In the genomic region with DNA sequence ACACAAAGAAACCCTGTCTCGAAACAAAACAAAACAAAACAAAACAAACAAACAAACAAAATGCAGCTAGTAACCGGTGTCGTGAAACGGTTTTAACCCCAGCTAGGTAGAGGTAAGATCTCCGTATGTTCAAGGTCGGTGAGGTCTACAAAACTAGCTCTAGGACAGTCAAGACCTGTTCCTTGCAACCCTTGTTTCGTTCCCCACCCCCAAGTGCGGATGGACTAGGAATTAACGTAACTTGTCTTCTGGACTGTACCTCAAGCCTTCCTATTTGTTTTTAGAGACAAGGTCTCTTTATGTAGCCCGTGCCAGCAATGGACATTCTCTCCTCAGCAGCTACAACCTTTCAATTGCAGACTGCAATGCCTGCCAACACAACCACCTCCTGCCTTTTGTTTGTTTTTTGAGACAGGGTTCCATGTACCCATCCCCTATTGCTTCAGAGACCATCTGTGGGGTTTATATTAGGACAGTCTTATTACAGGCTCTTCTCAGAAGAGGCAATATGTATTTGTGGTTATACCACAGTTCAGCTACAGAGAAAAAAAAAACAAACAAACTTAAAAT, we compare ENCODE assay signal across 10 mouse cellular contexts. TPM values are rescaled to one million over a fixed set of nuclear protein-coding genes. Genes with fewer than 3 reads are reported as not detected.
DNase-seq lines count a peak whose midpoint lies in the region; ATAC-seq and TF ChIP-seq lines count a peak whose summit lies in the region.
"Had no signal": no experiment of that assay in that cellular context is flagged by ENCODE, and none has a peak within 500 bp of the region (broad histone marks: within the 10 kb centered on the region; RNA-seq: fewer than 3 reads in every experiment).

No protein-coding gene starts in this region.

- peak overlapping the region; percentile 69 for H3K4me3 ChIP-seq in gastrocnemius, adult 2 months
- H3K4me3 ChIP-seq in lung, embryonic 15.5 days, result no peak overlapping the region
- no peak overlapping the region for H3K4me3 ChIP-seq in intestine, embryonic 14.5 days (ENCODE audit: low read depth, low read length)
- no peak overlapping the region for H3K4me3 ChIP-seq in small intestine, adult 2 months (ENCODE audit: low read depth, low read length)

- TF ChIP-seq CTCF in gastrocnemius, adult 2 months (IDR thresholded peaks at IDR 0.05), result no peak
- no peak for TF ChIP-seq CTCF in small intestine, adult 2 months (IDR thresholded peaks at IDR 0.05; ENCODE audit: extremely low read depth, insufficient read length, insufficient replicate concordance, low read depth, low read length)

- no peak for ATAC-seq in lung, embryonic 15.5 days (ENCODE audit: borderline replicate concordance, extremely low read depth, low FRiP score, low TSS enrichment)
- ATAC-seq in intestine, embryonic 14.5 days (replicated peaks; ENCODE audit: low FRiP score, low TSS enrichment, low read depth), result no peak
- ATAC-seq in megakaryocyte-erythroid progenitor cell, adult 5-6 weeks (replicated peaks; ENCODE audit: low FRiP score, low TSS enrichment, poor library complexity, severe bottlenecking), result no peak

- no peaks in the 10 kb centered on the region for H3K27me3 ChIP-seq in lung, embryonic 15.5 days
- H3K27me3 ChIP-seq in intestine, embryonic 14.5 days (replicated peaks; ENCODE audit: control insufficient read depth, insufficient read depth, low read length), result no peaks in the 10 kb centered on the region
- no peaks in the 10 kb centered on the region for H3K27me3 ChIP-seq in small intestine, adult 2 months (ENCODE audit: control insufficient read depth, insufficient read depth, low read length)

- TF ChIP-seq POLR2A in small intestine, adult 2 months (IDR thresholded peaks at IDR 0.05; ENCODE audit: low read depth, low read length), result no peak

- peak overlapping the region; percentile 96 for H3K27ac ChIP-seq in gastrocnemius, adult 2 months
- H3K27ac ChIP-seq in lung, embryonic 15.5 days, result peak overlapping the region; percentile 97
- peak overlapping the region; percentile 96 for H3K27ac ChIP-seq in intestine, embryonic 14.5 days (ENCODE audit: low read depth)
- peak overlapping the region; percentile 96 for H3K27ac ChIP-seq in small intestine, adult 2 months (ENCODE audit: insufficient read depth, low read depth, low read length)

- no peaks in the 10 kb centered on the region for H3K9me3 ChIP-seq in lung, embryonic 15.5 days
- H3K9me3 ChIP-seq in intestine, embryonic 14.5 days (ENCODE audit: control insufficient read depth, low read length), result no peaks in the 10 kb centered on the region

- no peaks in the 10 kb centered on the region for H3K36me3 ChIP-seq in lung, embryonic 15.5 days
- H3K36me3 ChIP-seq in intestine, embryonic 14.5 days (ENCODE audit: control insufficient read depth, insufficient read depth, low read length), result no peaks in the 10 kb centered on the region
- H3K36me3 ChIP-seq in small intestine, adult 2 months (ENCODE audit: control insufficient read depth, insufficient read depth, low read length), result no peaks in the 10 kb centered on the region

- no peak for DNase-seq in gastrocnemius, adult 2 months
- DNase-seq in gastrocnemius, postnatal 4 days (ENCODE audit: low spot score in 2 of 2), result no peak
- DNase-seq in lung, postnatal 4 days, result no peak
- no peak for DNase-seq in intestine, embryonic 14.5 days (ENCODE audit: low spot score)
- DNase-seq in adrenal gland, postnatal 14 days, result no peak
- DNase-seq: adrenal gland, adult 8-10 months; gastrocnemius, postnatal 25 days had no signal

- peak overlapping the region; percentile 69; the same call in 1 of the 2 replicates for H3K4me2 ChIP-seq in lung, embryonic 15.5 days
- H3K4me2 ChIP-seq in intestine, embryonic 14.5 days (ENCODE audit: low read length), result peak overlapping the region; percentile 75; the same call in 1 of the 2 replicates

- WGBS in lung, embryonic 15.5 days, result 74% methylated on average over 10 of the region's 10 CpGs
- 80% methylated on average over 10 of the region's 10 CpGs for WGBS in intestine, embryonic 14.5 days
- 82% methylated on average over 10 of the region's 10 CpGs for WGBS in small intestine, adult 2 months

- intact Hi-C loops in gastrocnemius, adult 2 months (cut with DNase I), result no loop called here

- H3K4me1 ChIP-seq in lung, embryonic 15.5 days, result peaks cover 22% of the 10 kb centered on the region
- H3K4me1 ChIP-seq in intestine, embryonic 14.5 days (replicated peaks; ENCODE audit: control insufficient read depth, insufficient read depth, low read length), result peaks cover 17% of the 10 kb centered on the region
- peaks cover 10% of the 10 kb centered on the region; the same call in 1 of the 2 replicates for H3K4me1 ChIP-seq in small intestine, adult 2 months (ENCODE audit: control insufficient read depth, insufficient read depth, insufficient read length, low read length)

- H3K9ac ChIP-seq in lung, embryonic 15.5 days, result no peak overlapping the region
- H3K9ac ChIP-seq in intestine, embryonic 14.5 days (ENCODE audit: low read length), result no peak overlapping the region

RNA-seq across cellular contexts. Expression of a gene that starts 5.4 kb away (rescaled TPM):
- 10 to 100 TPM; 23.0 to 25.1 TPM for total RNA-seq in gastrocnemius, adult 2 months (2021)
- total RNA-seq in gastrocnemius, postnatal 4 days (2021), result 10 to 100 TPM; 54.9 to 69.9 TPM
- polyA plus RNA-seq in lung, embryonic 15.5 days (2015; fragmentation: Nextera tagmentation; extraction: Ambion mirVana), result 10.6 TPM in 2 replicates
- 14.4 and 15.8 TPM in 2 replicates for polyA plus RNA-seq in intestine, embryonic 14.5 days (2014; fragmentation: Nextera tagmentation; extraction: Ambion mirVana)
- 7.0 and 13.8 TPM in 2 replicates for polyA plus RNA-seq in small intestine, adult 2 months (2012; rRNA removed)
- 68.0 and 80.3 TPM in 2 replicates for total RNA-seq in megakaryocyte-erythroid progenitor cell, adult 5-6 weeks (2014; fragmentation: Nextera tagmentation)
- total RNA-seq in megakaryocyte-erythroid progenitor cell, adult 5-6 weeks (2017), result 45.0 and 62.2 TPM in 2 replicates
- 72.6 and 73.7 TPM in 2 replicates for total RNA-seq in adrenal gland, postnatal 14 days (2021)

RNA-seq across cellular contexts. Expression of a gene that starts 33.6 kb away (rescaled TPM):
- not detected for total RNA-seq in gastrocnemius, adult 2 months (2021)
- under 1 TPM; 0.18 to 0.22 TPM for total RNA-seq in gastrocnemius, postnatal 4 days (2021)
- 0.48 and 0.55 TPM in 2 replicates for polyA plus RNA-seq in lung, embryonic 15.5 days (2015; fragmentation: Nextera tagmentation; extraction: Ambion mirVana)
- 1.2 and 1.3 TPM in 2 replicates for polyA plus RNA-seq in intestine, embryonic 14.5 days (2014; fragmentation: Nextera tagmentation; extraction: Ambion mirVana)
- polyA plus RNA-seq in small intestine, adult 2 months (2012; rRNA removed), result not detected in 2 replicates
- not detected in 2 replicates for total RNA-seq in megakaryocyte-erythroid progenitor cell, adult 5-6 weeks (2014; fragmentation: Nextera tagmentation)
- total RNA-seq in megakaryocyte-erythroid progenitor cell, adult 5-6 weeks (2017), result not detected in 2 replicates
- total RNA-seq in adrenal gland, postnatal 14 days (2021), result not detected in 2 replicates
- total RNA-seq: gastrocnemius, postnatal 25 days had no signal

RNA-seq across cellular contexts. Expression of a gene that starts 44.6 kb away (rescaled TPM):
- total RNA-seq in gastrocnemius, adult 2 months (2021), result 1 to 10 TPM; 7.2 to 9.5 TPM
- 1 to 10 TPM; 3.6 to 3.9 TPM for total RNA-seq in gastrocnemius, postnatal 4 days (2021)
- 0.59 and 0.82 TPM in 2 replicates for polyA plus RNA-seq in lung, embryonic 15.5 days (2015; fragmentation: Nextera tagmentation; extraction: Ambion mirVana)
- 0.81 and 0.97 TPM in 2 replicates for polyA plus RNA-seq in intestine, embryonic 14.5 days (2014; fragmentation: Nextera tagmentation; extraction: Ambion mirVana)
- polyA plus RNA-seq in small intestine, adult 2 months (2012; rRNA removed), result 0.18 and 2.7 TPM in 2 replicates
- not detected in 2 replicates for total RNA-seq in megakaryocyte-erythroid progenitor cell, adult 5-6 weeks (2014; fragmentation: Nextera tagmentation)
- total RNA-seq in megakaryocyte-erythroid progenitor cell, adult 5-6 weeks (2017), result not detected in 2 replicates
- total RNA-seq in adrenal gland, postnatal 14 days (2021), result 1.5 and 1.6 TPM in 2 replicates

RNA-seq across cellular contexts. Expression of a gene that starts 50.0 kb away (rescaled TPM):
- 1 to 10 TPM; 5.7 to 7.8 TPM for total RNA-seq in gastrocnemius, adult 2 months (2021)
- total RNA-seq in gastrocnemius, postnatal 4 days (2021), result 10 to 100 TPM; 14.0 to 14.3 TPM
- 91.1 and 92.0 TPM in 2 replicates for polyA plus RNA-seq in lung, embryonic 15.5 days (2015; fragmentation: Nextera tagmentation; extraction: Ambion mirVana)
- polyA plus RNA-seq in intestine, embryonic 14.5 days (2014; fragmentation: Nextera tagmentation; extraction: Ambion mirVana), result 64.1 and 71.2 TPM in 2 replicates
- polyA plus RNA-seq in small intestine, adult 2 months (2012; rRNA removed), result 10.2 and 20.3 TPM in 2 replicates
- 145 and 165 TPM in 2 replicates for total RNA-seq in megakaryocyte-erythroid progenitor cell, adult 5-6 weeks (2014; fragmentation: Nextera tagmentation)
- total RNA-seq in megakaryocyte-erythroid progenitor cell, adult 5-6 weeks (2017), result 179 and 207 TPM in 2 replicates
- total RNA-seq in adrenal gland, postnatal 14 days (2021), result 22.5 and 23.2 TPM in 2 replicates

RNA-seq across cellular contexts. Expression of a gene that starts 58.3 kb away (rescaled TPM):
- 10 to 100 TPM; 17.3 to 18.2 TPM for total RNA-seq in gastrocnemius, adult 2 months (2021)
- total RNA-seq in gastrocnemius, postnatal 4 days (2021), result 10 to 100 TPM; 15.2 to 18.7 TPM
- 69.4 and 71.4 TPM in 2 replicates for polyA plus RNA-seq in lung, embryonic 15.5 days (2015; fragmentation: Nextera tagmentation; extraction: Ambion mirVana)
- polyA plus RNA-seq in intestine, embryonic 14.5 days (2014; fragmentation: Nextera tagmentation; extraction: Ambion mirVana), result 132 and 141 TPM in 2 replicates
- 351 and 585 TPM in 2 replicates for polyA plus RNA-seq in small intestine, adult 2 months (2012; rRNA removed)
- 61.5 and 97.6 TPM in 2 replicates for total RNA-seq in megakaryocyte-erythroid progenitor cell, adult 5-6 weeks (2014; fragmentation: Nextera tagmentation)
- 50.3 and 54.5 TPM in 2 replicates for total RNA-seq in megakaryocyte-erythroid progenitor cell, adult 5-6 weeks (2017)
- total RNA-seq in adrenal gland, postnatal 14 days (2021), result 75.6 and 89.5 TPM in 2 replicates
